ENCODE assay signal across 11 mouse cellular contexts in genomic region chr6:143068181-143068915, GRCm38 (mm10). TPM values are rescaled to one million over a fixed set of nuclear protein-coding genes. Genes with fewer than 3 reads are reported as not detected.
A peak's percentile ranks its signal among the peaks of the same experiment; 100 is the strongest.
DNase-seq lines count a peak whose midpoint lies in the region; ATAC-seq and TF ChIP-seq lines count a peak whose summit lies in the region.
"Had no signal": no experiment of that assay in that cellular context is flagged by ENCODE, and none has a peak within 500 bp of the region (broad histone marks: within the 10 kb centered on the region; RNA-seq: fewer than 3 reads in every experiment).

No protein-coding gene starts in this region.

- H3K4me1 ChIP-seq in lung, adult 2 months (ENCODE audit: control insufficient read depth, insufficient read depth, low read length) = 0 out of 2 replicates have a peak, but pooled peaks cover 4% of the 10 kb centered on the region
- H3K4me1 ChIP-seq in midbrain, embryonic 10.5 days = peaks cover 8% of the 10 kb centered on the region
- H3K4me1 ChIP-seq: forebrain, embryonic 13.5 days had no signal

- no peak for TF ChIP-seq POLR2A in lung, adult 2 months (IDR thresholded peaks at IDR 0.05; ENCODE audit: borderline replicate concordance, extremely low read depth, low read depth, low read length)

- no peak for TF ChIP-seq CTCF in lung, adult 2 months (IDR thresholded peaks at IDR 0.05; ENCODE audit: insufficient read depth, low read length)

- H3K36me3 ChIP-seq in midbrain, embryonic 10.5 days = peaks cover 35% of the 10 kb centered on the region

- no peak overlapping the region for H3K4me3 ChIP-seq in lung, adult 2 months (replicated peaks; ENCODE audit: extremely low read depth, low read depth, low read length)
- no peak overlapping the region for H3K4me3 ChIP-seq in midbrain, embryonic 10.5 days
- H3K4me3 ChIP-seq: forebrain, embryonic 13.5 days had no signal

- no peaks in the 10 kb centered on the region for H3K27me3 ChIP-seq in midbrain, embryonic 10.5 days (ENCODE audit: low read depth, poor library complexity, severe bottlenecking)
- H3K27me3 ChIP-seq: forebrain, embryonic 13.5 days had no signal

- peak; percentile 16 for DNase-seq in lung, postnatal 25 days (ENCODE audit: low spot score)
- DNase-seq in lung, adult 2 months = no peak
- DNase-seq in R1 (ENCODE audit: low read depth, low spot score) = peak; percentile 74
- peak; percentile 63 for DNase-seq in naive thymus-derived CD4-positive, alpha-beta T cell, adult 2 months (ENCODE audit: low read depth)
- no peak for DNase-seq in midbrain, embryonic 10.5 days (ENCODE audit: low spot score)
- no peak for DNase-seq in gastrocnemius, postnatal 25 days
- DNase-seq: heart, adult 18-20 months; right cerebral cortex, postnatal 4 days; thymus, postnatal 36 days had no signal

- no peaks in the 10 kb centered on the region for H3K9me3 ChIP-seq in midbrain, embryonic 10.5 days (replicated peaks)
- H3K9me3 ChIP-seq: forebrain, embryonic 13.5 days had no signal

- ATAC-seq in hematopoietic stem cell, adult 5-6 weeks (replicated peaks in 1 of 2; ENCODE audit: insufficient read depth in 1 of 2, low FRiP score in 2 of 2, low TSS enrichment in 1 of 2, low read depth in 1 of 2, poor library complexity in 2 of 2, severe bottlenecking in 2 of 2) = peak; percentile 13 to 56; a peak in 1 of 4 replicates
- ATAC-seq: forebrain, embryonic 13.5 days had no signal

- WGBS in lung, adult 2 months = 70% methylated on average over 9 of the region's 9 CpGs
- WGBS in midbrain, embryonic 10.5 days = 80% methylated on average over 9 of the region's 9 CpGs

- H3K27ac ChIP-seq in midbrain, embryonic 10.5 days (replicated peaks) = no peak overlapping the region
- H3K27ac ChIP-seq: forebrain, embryonic 13.5 days had no signal

RNA-seq across cellular contexts. Expression of gene C2cd5, which starts 31.6 kb away (rescaled TPM):
- 10.1 and 16.7 TPM in 2 replicates for polyA plus RNA-seq in lung, adult 2 months (2012; rRNA removed)
- total RNA-seq in hematopoietic stem cell, adult 5-6 weeks (2017) = 43.1 and 45.3 TPM in 2 replicates
- 35.8 and 40.8 TPM in 2 replicates for polyA plus RNA-seq in midbrain, embryonic 10.5 days (2016; fragmentation: Nextera tagmentation; extraction: Ambion mirVana)
- 10 to 100 TPM in 1 of 2 experiments, 1 to 10 TPM in 1; 8.2 to 10.9 TPM for total RNA-seq in gastrocnemius, postnatal 25 days (2021)

Comparison
In these comparisons a context has a peak if more than half of its experiments do, and no peak if none do; other contexts are left out.
1. DNase-seq: peak in lung, postnatal 25 days (single experiment), R1 (single experiment) and naive thymus-derived CD4-positive, alpha-beta T cell, adult 2 months (single experiment); none in lung, adult 2 months (single experiment), midbrain, embryonic 10.5 days (single experiment) and gastrocnemius, postnatal 25 days (single experiment).